10 mouse cellular contexts compared by ENCODE assay signal in genomic region chr14:79617121-79617828, GRCm38 (mm10). TPM values are rescaled to one million over a fixed set of nuclear protein-coding genes. Genes with fewer than 3 reads are reported as not detected.
DNase-seq lines count a peak whose midpoint lies in the region; ATAC-seq and TF ChIP-seq lines count a peak whose summit lies in the region.
"Had no signal": no experiment of that assay in that cellular context is flagged by ENCODE, and none has a peak within 500 bp of the region (broad histone marks: within the 10 kb centered on the region; RNA-seq: fewer than 3 reads in every experiment).

No protein-coding gene starts in this region.

- no peak overlapping the region for H3K9ac ChIP-seq in forebrain, embryonic 13.5 days
- H3K9ac ChIP-seq in liver, postnatal 0 days (replicated peaks): no peak overlapping the region
- no peak overlapping the region for H3K9ac ChIP-seq in liver, embryonic 11.5 days (ENCODE audit: low read depth, low read length)
- H3K9ac ChIP-seq in midbrain, postnatal 0 days (replicated peaks; ENCODE audit: low read length, poor library complexity, severe bottlenecking): no peak overlapping the region

- H3K9me3 ChIP-seq in forebrain, embryonic 13.5 days (replicated peaks): no peaks in the 10 kb centered on the region
- no peaks in the 10 kb centered on the region for H3K9me3 ChIP-seq in forebrain, embryonic 10.5 days
- H3K9me3 ChIP-seq in liver, postnatal 0 days (ENCODE audit: low read length): no peaks in the 10 kb centered on the region
- H3K9me3 ChIP-seq in liver, embryonic 11.5 days (ENCODE audit: control insufficient read depth, low read length): no peaks in the 10 kb centered on the region
- no peaks in the 10 kb centered on the region for H3K9me3 ChIP-seq in midbrain, postnatal 0 days (ENCODE audit: low read length)
- H3K9me3 ChIP-seq: G1E had no signal

- TF ChIP-seq EP300 in liver, postnatal 0 days (IDR thresholded peaks at IDR 0.05; ENCODE audit: low read depth): no peak

- H3K4me1 ChIP-seq in forebrain, embryonic 13.5 days: no peaks in the 10 kb centered on the region
- no peaks in the 10 kb centered on the region for H3K4me1 ChIP-seq in forebrain, embryonic 10.5 days
- no peaks in the 10 kb centered on the region for H3K4me1 ChIP-seq in liver, postnatal 0 days (ENCODE audit: insufficient read depth)
- peaks cover 3% of the 10 kb centered on the region for H3K4me1 ChIP-seq in liver, embryonic 11.5 days (replicated peaks; ENCODE audit: control insufficient read depth, insufficient read depth, low read length)
- no peaks in the 10 kb centered on the region for H3K4me1 ChIP-seq in midbrain, postnatal 0 days (ENCODE audit: insufficient read depth, low read length)

- no peak overlapping the region for H3K27ac ChIP-seq in forebrain, embryonic 13.5 days
- H3K27ac ChIP-seq in forebrain, embryonic 10.5 days: no peak overlapping the region
- no peak overlapping the region for H3K27ac ChIP-seq in liver, postnatal 0 days (ENCODE audit: low read depth)
- no peak overlapping the region for H3K27ac ChIP-seq in liver, embryonic 11.5 days (ENCODE audit: low read depth, low read length)
- no peak overlapping the region for H3K27ac ChIP-seq in midbrain, postnatal 0 days (ENCODE audit: low read depth, low read length)

- DNase-seq in forebrain, embryonic 10.5 days (ENCODE audit: extremely low spot score, low spot score): no peak
- DNase-seq in liver, postnatal 0 days: no peak
- no peak for DNase-seq in liver, embryonic 11.5 days (ENCODE audit: low spot score)
- peak; percentile 66 for DNase-seq in fibroblast of lung, adult 2 months (ENCODE audit: low read depth)
- DNase-seq in midbrain, postnatal 0 days (ENCODE audit: low spot score): peak; percentile 82
- no peak for DNase-seq in cerebellum, postnatal 36 days
- DNase-seq in gastrocnemius, postnatal 10 days: no peak

- WGBS in forebrain, embryonic 13.5 days: 87% methylated on average over 8 of the region's 8 CpGs
- WGBS in forebrain, embryonic 10.5 days: 92% methylated on average over 8 of the region's 8 CpGs
- WGBS in liver, postnatal 0 days (ENCODE audit: insufficient replicate concordance): 80% methylated on average over 8 of the region's 8 CpGs
- WGBS in liver, embryonic 11.5 days: 86% methylated on average over 8 of the region's 8 CpGs
- 78% methylated on average over 8 of the region's 8 CpGs for WGBS in midbrain, postnatal 0 days

- no peaks in the 10 kb centered on the region for H3K27me3 ChIP-seq in forebrain, embryonic 13.5 days
- no peaks in the 10 kb centered on the region for H3K27me3 ChIP-seq in forebrain, embryonic 10.5 days (ENCODE audit: poor library complexity, severe bottlenecking)
- H3K27me3 ChIP-seq in liver, postnatal 0 days (ENCODE audit: insufficient read depth, low read length): no peaks in the 10 kb centered on the region
- H3K27me3 ChIP-seq in liver, embryonic 11.5 days (replicated peaks; ENCODE audit: control insufficient read depth, insufficient read depth, low read length): no peaks in the 10 kb centered on the region
- H3K27me3 ChIP-seq in midbrain, postnatal 0 days (ENCODE audit: insufficient read depth, low read length): no peaks in the 10 kb centered on the region

- peak; percentile 70 for ATAC-seq in forebrain, embryonic 13.5 days
- ATAC-seq in liver, postnatal 0 days: no peak
- ATAC-seq in liver, embryonic 11.5 days (replicated peaks; ENCODE audit: low FRiP score): no peak
- ATAC-seq in midbrain, postnatal 0 days (ENCODE audit: low FRiP score): peak; percentile 70; the same call in 1 of the 2 replicates

- TF ChIP-seq CTCF in liver, postnatal 0 days (IDR thresholded peaks at IDR 0.05; ENCODE audit: low read depth): peak; percentile 58
- TF ChIP-seq CTCF in midbrain, postnatal 0 days (IDR thresholded peaks at IDR 0.05): peak; percentile 93

- H3K36me3 ChIP-seq in forebrain, embryonic 13.5 days (ENCODE audit: poor library complexity, severe bottlenecking): peaks cover 68% of the 10 kb centered on the region
- H3K36me3 ChIP-seq in forebrain, embryonic 10.5 days (replicated peaks): peaks cover 83% of the 10 kb centered on the region
- peaks cover 36% of the 10 kb centered on the region for H3K36me3 ChIP-seq in liver, postnatal 0 days (replicated peaks; ENCODE audit: insufficient read depth, low read length)
- H3K36me3 ChIP-seq in liver, embryonic 11.5 days (ENCODE audit: control insufficient read depth, insufficient read depth, low read length): peaks cover 29% of the 10 kb centered on the region
- H3K36me3 ChIP-seq in midbrain, postnatal 0 days (ENCODE audit: insufficient read depth, low read length): peaks cover 28% of the 10 kb centered on the region

- no peak overlapping the region for H3K4me3 ChIP-seq in forebrain, embryonic 13.5 days
- H3K4me3 ChIP-seq in forebrain, embryonic 10.5 days: no peak overlapping the region
- H3K4me3 ChIP-seq in liver, postnatal 0 days (ENCODE audit: low read depth, low read length): no peak overlapping the region
- no peak overlapping the region for H3K4me3 ChIP-seq in liver, embryonic 11.5 days (ENCODE audit: low read depth, low read length)
- H3K4me3 ChIP-seq in midbrain, postnatal 0 days (ENCODE audit: low read depth, low read length): no peak overlapping the region

- H3K4me2 ChIP-seq in forebrain, embryonic 13.5 days: no peak overlapping the region
- H3K4me2 ChIP-seq in liver, postnatal 0 days (ENCODE audit: low read depth, low read length): no peak overlapping the region
- no peak overlapping the region for H3K4me2 ChIP-seq in liver, embryonic 11.5 days
- H3K4me2 ChIP-seq in midbrain, postnatal 0 days (ENCODE audit: low read depth, low read length, poor library complexity, severe bottlenecking): no peak overlapping the region

RNA-seq across cellular contexts. Expression of gene Sugt1, which starts 29.8 kb away (rescaled TPM):
- polyA plus RNA-seq in forebrain, embryonic 13.5 days (2015; fragmentation: Nextera tagmentation; extraction: Ambion mirVana): 135 and 146 TPM in 2 replicates
- polyA plus RNA-seq in forebrain, embryonic 10.5 days (2016; fragmentation: Nextera tagmentation; extraction: Ambion mirVana): 152 and 162 TPM in 2 replicates
- polyA plus RNA-seq in liver, postnatal 0 days (2015; fragmentation: Nextera tagmentation; extraction: Ambion mirVana): 33.2 and 33.5 TPM in 2 replicates
- 95.0 and 95.5 TPM in 2 replicates for polyA plus RNA-seq in liver, embryonic 11.5 days (2014; fragmentation: Nextera tagmentation; extraction: Ambion mirVana)
- total RNA-seq in midbrain, postnatal 0 days (2014; rRNA removed): 19.1 and 36.1 TPM in 2 replicates
- polyA plus RNA-seq in midbrain, postnatal 0 days (2015; fragmentation: Nextera tagmentation; extraction: Ambion mirVana): 86.0 and 87.0 TPM in 2 replicates
- 10 to 100 TPM; 66.2 to 71.1 TPM for total RNA-seq in gastrocnemius, postnatal 10 days (2021)

RNA-seq across cellular contexts. Expression of gene Cnmd, which starts 44.7 kb away (rescaled TPM):
- polyA plus RNA-seq in forebrain, embryonic 13.5 days (2015; fragmentation: Nextera tagmentation; extraction: Ambion mirVana): 0.66 and 2.0 TPM in 2 replicates
- polyA plus RNA-seq in forebrain, embryonic 10.5 days (2016; fragmentation: Nextera tagmentation; extraction: Ambion mirVana): 1.7 TPM in 2 replicates
- polyA plus RNA-seq in liver, postnatal 0 days (2015; fragmentation: Nextera tagmentation; extraction: Ambion mirVana): 0.12 and 0.23 TPM in 2 replicates
- polyA plus RNA-seq in liver, embryonic 11.5 days (2014; fragmentation: Nextera tagmentation; extraction: Ambion mirVana): 0.37 TPM in 1 of 2 replicates, not detected in the other
- total RNA-seq in midbrain, postnatal 0 days (2014; rRNA removed): 2.0 and 3.1 TPM in 2 replicates
- polyA plus RNA-seq in midbrain, postnatal 0 days (2015; fragmentation: Nextera tagmentation; extraction: Ambion mirVana): 4.0 and 4.3 TPM in 2 replicates
- 1 to 10 TPM; 1.2 to 3.0 TPM for total RNA-seq in gastrocnemius, postnatal 10 days (2021)
- total RNA-seq: neutrophil, adult 5-6 weeks had no signal
- polyA plus RNA-seq: G1E had no signal

Comparison
In these comparisons a context has a peak if more than half of its experiments do, and no peak if none do; other contexts are left out.
1. ATAC-seq: peak in forebrain, embryonic 13.5 days (single experiment) and midbrain, postnatal 0 days (single experiment); none in liver, postnatal 0 days (single experiment) and liver, embryonic 11.5 days (single experiment).
2. DNase-seq: peak in fibroblast of lung, adult 2 months (single experiment) and midbrain, postnatal 0 days (single experiment); none in forebrain, embryonic 10.5 days (single experiment), liver, postnatal 0 days (single experiment), liver, embryonic 11.5 days (single experiment), cerebellum, postnatal 36 days (0 of 2) and gastrocnemius, postnatal 10 days (single experiment).